Mouse (Mus musculus) retina, adult 2 months (tissue): ENCODE results near the gene Npw.
"Not testable (repeated sequence)": the region's sequence is repeated elsewhere in the genome, so short reads cannot be mapped to it uniquely, and the experiment has no call there.

Experiments used
- DNase-seq: peaks from one replicate; pipeline ENCODE4 v3.0.0-alpha.2; 2012; ENCODE audit warnings: low read depth, low spot score

Npw gene

GRCm38 (mm10) chr17:24671346-24671745, 13.1 kb upstream of the Npw start:
- DNase-seq: no peak

- DNase-seq: no peak
Observed at GRCm38 (mm10) chr17:24670246-24670844, 12.1 kb upstream of the Npw start.

- DNase-seq: peak; percentile 86
Observed at GRCm38 (mm10) chr17:24669545-24670245, 11.4 kb upstream of the Npw start, which contains the start of gene Zfp598. Gene Zfp598 (plus strand): TSS chr17:24669687.

- not testable (repeated sequence) for DNase-seq
Observed at GRCm38 (mm10) chr17:24669214-24669544, 10.9 kb upstream of the Npw start.

GRCm38 (mm10) chr17:24667416-24667815, 9.2 kb upstream of the Npw start:
- DNase-seq: peak; percentile 54

- DNase-seq: not testable (repeated sequence)
Observed at GRCm38 (mm10) chr17:24667011-24667410, 8.8 kb upstream of the Npw start.

- DNase-seq: no peak
Observed at GRCm38 (mm10) chr17:24654969-24655368, 3.3 kb downstream of the Npw start.

- DNase-seq: peak; percentile 47
Observed at GRCm38 (mm10) chr17:24653967-24654710, 4.1 kb downstream of the Npw start.

- no peak for DNase-seq
Observed at GRCm38 (mm10) chr17:24651835-24652234, 6.4 kb downstream of the Npw start.

- DNase-seq: no peak
Observed at GRCm38 (mm10) chr17:24650766-24651165, 7.5 kb downstream of the Npw start.

GRCm38 (mm10) chr17:24650070-24650616, 8.1 kb downstream of the Npw start, which contains the start of gene Slc9a3r2:
Gene Slc9a3r2 (minus strand): TSS chr17:24650327.
- DNase-seq: no peak

- DNase-seq: no peak
Observed at GRCm38 (mm10) chr17:24649581-24650069, 8.6 kb downstream of the Npw start.

- DNase-seq: no peak
Observed at GRCm38 (mm10) chr17:24648731-24649377, 9.4 kb downstream of the Npw start.

GRCm38 (mm10) chr17:24647493-24647892, 10.8 kb downstream of the Npw start:
- DNase-seq: no peak

GRCm38 (mm10) chr17:24646381-24646780, 11.9 kb downstream of the Npw start:
- no peak for DNase-seq

- no peak for DNase-seq
Observed at GRCm38 (mm10) chr17:24645916-24646315, 12.3 kb downstream of the Npw start.

- no peak for DNase-seq
Observed at GRCm38 (mm10) chr17:24644875-24645721, 13.2 kb downstream of the Npw start.

GRCm38 (mm10) chr17:24644030-24644715, 14.1 kb downstream of the Npw start:
- no peak for DNase-seq

GRCm38 (mm10) chr17:24642791-24643343, 15.4 kb downstream of the Npw start:
- DNase-seq: no peak

- no peak for DNase-seq
Observed at GRCm38 (mm10) chr17:24641944-24642343, 16.3 kb downstream of the Npw start.
